Comparison of ENCODE assay signal across 19 mouse cellular contexts in the genomic region with DNA sequence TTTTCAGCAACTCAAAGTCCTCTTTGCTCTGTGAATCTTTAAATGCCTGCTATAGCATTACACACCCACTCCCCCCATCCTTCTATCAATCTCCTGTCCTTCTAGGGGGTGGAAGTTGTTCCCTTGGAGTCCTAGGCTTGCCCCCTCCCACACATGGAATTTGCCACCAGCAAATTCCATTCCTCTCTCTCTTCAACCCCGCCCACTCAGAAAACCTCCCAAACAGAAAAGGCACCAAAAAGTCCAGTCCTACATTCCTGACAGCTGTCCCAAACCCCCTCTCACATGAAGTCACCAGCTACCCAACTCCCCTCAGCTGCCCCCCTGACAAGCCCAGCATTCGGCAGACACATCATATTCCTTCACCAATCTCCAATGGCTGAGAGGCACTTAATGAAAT.
"Had no signal": no experiment of that assay in that cellular context is flagged by ENCODE, and none has a peak within 500 bp of the region (broad histone marks: within the 10 kb centered on the region; RNA-seq: fewer than 3 reads in every experiment).

No protein-coding gene starts in this region.

- H3K27ac ChIP-seq: kidney, postnatal 0 days; liver, embryonic 13.5 days; macrophage; midbrain, embryonic 12.5 days; midbrain, embryonic 15.5 days; neural tube, embryonic 12.5 days; neural tube, embryonic 15.5 days; stomach, postnatal 0 days had no signal

- H3K4me1 ChIP-seq: liver, embryonic 13.5 days; midbrain, embryonic 12.5 days; midbrain, embryonic 15.5 days; neural tube, embryonic 12.5 days; neural tube, embryonic 15.5 days had no signal

- DNase-seq: kidney, adult 2 months; left cerebral cortex, postnatal 4 days; liver, embryonic 13.5 days; lung, embryonic 14.5 days; right cerebral cortex, adult 18-20 months; right cerebral cortex, postnatal 14 days; right cerebral cortex, postnatal 4 days; thymus, adult 2 months; thymus, postnatal 14 days; thymus, postnatal 4 days had no signal

- H3K9me3 ChIP-seq: liver, embryonic 13.5 days; midbrain, embryonic 12.5 days; midbrain, embryonic 15.5 days; neural tube, embryonic 12.5 days; neural tube, embryonic 15.5 days had no signal

- ATAC-seq: intestine, embryonic 16.5 days; lung, postnatal 0 days; midbrain, embryonic 15.5 days had no signal

- H3K4me3 ChIP-seq: liver, embryonic 13.5 days; midbrain, embryonic 12.5 days; midbrain, embryonic 15.5 days; neural tube, embryonic 12.5 days; neural tube, embryonic 15.5 days had no signal

- H3K9ac ChIP-seq: liver, embryonic 13.5 days; lung, embryonic 14.5 days; midbrain, embryonic 12.5 days; midbrain, embryonic 15.5 days; neural tube, embryonic 12.5 days; neural tube, embryonic 15.5 days had no signal

- H3K36me3 ChIP-seq: liver, embryonic 13.5 days; midbrain, embryonic 12.5 days; midbrain, embryonic 15.5 days; neural tube, embryonic 12.5 days; neural tube, embryonic 15.5 days had no signal

- H3K27me3 ChIP-seq: midbrain, embryonic 12.5 days; midbrain, embryonic 15.5 days; neural tube, embryonic 12.5 days; neural tube, embryonic 15.5 days had no signal

- H3K4me2 ChIP-seq: liver, embryonic 13.5 days; lung, embryonic 14.5 days; midbrain, embryonic 12.5 days; midbrain, embryonic 15.5 days; neural tube, embryonic 12.5 days; neural tube, embryonic 15.5 days had no signal
